Mouse (Mus musculus) stomach, embryonic 15.5 days (tissue): Measurements from ENCODE around the gene Ddi2. TPM values are rescaled to one million over a fixed set of nuclear protein-coding genes. Genes with fewer than 3 reads are reported as not detected.

ENCODE experiments used
- ATAC-seq: fragments of 200-750 bp; cut with Nextera tagmentation; 2 replicates; pipeline ENCODE4 v1.8.0; 2017; ENCODE audit warnings: low read depth, moderate number of reproducible peaks, moderate TSS enrichment; ENCODE audit not compliant: insufficient read depth, low FRiP score
- H3K27ac ChIP-seq: fragments of 300-500 bp; sonication (generic); 2 replicates; pipeline ENCODE4 v1.5.1; 2015; ENCODE audit warnings: mild to moderate bottlenecking, inconsistent platforms
- H3K27me3 ChIP-seq: fragments of 300-500 bp; sonication (generic); replicated peaks from 2 replicates; pipeline ENCODE4 v1.6.1; 2015; ENCODE audit warnings: inconsistent platforms
- H3K36me3 ChIP-seq: fragments of 300-500 bp; sonication (generic); 2 replicates; pipeline ENCODE4 v1.6.1; 2015; ENCODE audit warnings: inconsistent platforms
- H3K4me1 ChIP-seq: fragments of 300-500 bp; sonication (generic); 2 replicates; pipeline ENCODE4 v1.6.1; 2015; ENCODE audit warnings: inconsistent platforms
- H3K4me2 ChIP-seq: fragments of 300-500 bp; sonication (generic); 2 replicates; pipeline ENCODE4 v1.6.1; 2015; ENCODE audit warnings: mild to moderate bottlenecking, inconsistent platforms
- H3K4me3 ChIP-seq: fragments of 300-500 bp; sonication (generic); replicated peaks from 2 replicates; pipeline ENCODE4 v1.5.1; 2015; ENCODE audit warnings: inconsistent platforms
- H3K9ac ChIP-seq: fragments of 300-500 bp; sonication (generic); 2 replicates; pipeline ENCODE4 v1.6.1; 2015; ENCODE audit warnings: inconsistent platforms
- H3K9me3 ChIP-seq: fragments of 300-500 bp; sonication (generic); 2 replicates; pipeline ENCODE4 v1.6.1; 2016; ENCODE audit warnings: inconsistent platforms
- WGBS: fragments of 180-500 bp; shearing (Covaris S2); methylation state at CpG from one replicate; pipeline ENCODE4 v1.1.7; 2015; 5-methylcytosine and 5-hydroxymethylcytosine counted together
- polyA plus RNA-seq: library from polyadenylated mRNA; unstranded; fragments of >200 nt; fragmentation: Nextera tagmentation; extraction: Ambion mirVana; gene quantifications from 2 replicates; pipeline ENCODE4 v1.2.1, GENCODE M21; 2015

Gene Ddi2
- polyA plus RNA-seq, 1 experiment from 2014 or later, result 23.2 TPM

GRCm38 (mm10) chr4:141631250-141631649 is 92.0 kb downstream of the Ddi2 start:
- Histone ChIP-seq H3K4me3 (no peak overlapping the region), H3K4me2 (no peak overlapping the region), H3K27ac (no peak overlapping the region), H3K36me3 (peaks cover 48% of the 10 kb centered on the region), H3K4me1 (no peaks in the 10 kb centered on the region), H3K9ac (no peak overlapping the region), H3K9me3 (no peaks in the 10 kb centered on the region), H3K27me3 (no peaks in the 10 kb centered on the region)
- no peak for ATAC-seq
- 92% methylated on average over 20 of the region's 20 CpGs for WGBS

- no peak for ATAC-seq
- Histone ChIP-seq H3K4me1 (no peaks in the 10 kb centered on the region), H3K9ac (no peak overlapping the region), H3K27ac (no peak overlapping the region), H3K27me3 (no peaks in the 10 kb centered on the region), H3K9me3 (no peaks in the 10 kb centered on the region), H3K36me3 (peaks cover 47% of the 10 kb centered on the region), H3K4me2 (no peak overlapping the region), H3K4me3 (no peak overlapping the region)
- 94% methylated on average over 11 of the region's 11 CpGs for WGBS
Measured at GRCm38 (mm10) chr4:141630021-141630420, 93.2 kb downstream of the Ddi2 start.

GRCm38 (mm10) chr4:141628661-141629060 is 94.6 kb downstream of the Ddi2 start:
- no peaks in the 10 kb centered on the region for H3K9me3 ChIP-seq
- H3K27ac ChIP-seq, result no peak overlapping the region
- H3K4me1 ChIP-seq, result peaks cover 2% of the 10 kb centered on the region
- H3K9ac ChIP-seq, result no peak overlapping the region
- ATAC-seq, result no peak
- peaks cover 41% of the 10 kb centered on the region for H3K36me3 ChIP-seq
- H3K4me2 ChIP-seq, result no peak overlapping the region
- 83% methylated on average over 14 of the region's 14 CpGs for WGBS
- no peaks in the 10 kb centered on the region for H3K27me3 ChIP-seq
- H3K4me3 ChIP-seq, result no peak overlapping the region

Other genes with a start within 250 kb of the Ddi2 start
- 8.4 and 10.4 TPM in 2 replicates for gene Spen, start 184.8 kb downstream of the Ddi2 start, polyA plus RNA-seq
- gene Fblim1, start 117.3 kb downstream of the Ddi2 start, polyA plus RNA-seq, result 71.1 and 77.2 TPM in 2 replicates
- gene Tmem82, start 104.8 kb downstream of the Ddi2 start, polyA plus RNA-seq, result 4.0 and 6.1 TPM in 2 replicates
- 0.71 and 0.76 TPM in 2 replicates for gene Slc25a34, start 99.6 kb downstream of the Ddi2 start, polyA plus RNA-seq
- gene Plekhm2, start 58.5 kb downstream of the Ddi2 start, polyA plus RNA-seq, result 6.2 and 6.9 TPM in 2 replicates
- gene Rsc1a1, start 37.8 kb downstream of the Ddi2 start, polyA plus RNA-seq, result 1.0 TPM in 1 of 2 replicates, not detected in the other
- gene Agmat, start 23.3 kb upstream of the Ddi2 start, polyA plus RNA-seq, result 7.0 and 10.0 TPM in 2 replicates
- 3.9 and 4.6 TPM in 2 replicates for gene Dnajc16, start 67.5 kb upstream of the Ddi2 start, polyA plus RNA-seq
- 21.2 and 23.4 TPM in 2 replicates for gene Casp9, start 70.2 kb upstream of the Ddi2 start, polyA plus RNA-seq
- 475 and 519 TPM in 2 replicates for gene Cela2a, start 102.7 kb upstream of the Ddi2 start, polyA plus RNA-seq
- gene Ctrc, start 122.9 kb upstream of the Ddi2 start, polyA plus RNA-seq, result 0.42 and 0.79 TPM in 2 replicates
- gene Efhd2, start 151.5 kb upstream of the Ddi2 start, polyA plus RNA-seq, result 125 and 130 TPM in 2 replicates